Mouse (Mus musculus): ENCODE data around the gene Rab3il1.

The Rab3il1 gene

DNA sequence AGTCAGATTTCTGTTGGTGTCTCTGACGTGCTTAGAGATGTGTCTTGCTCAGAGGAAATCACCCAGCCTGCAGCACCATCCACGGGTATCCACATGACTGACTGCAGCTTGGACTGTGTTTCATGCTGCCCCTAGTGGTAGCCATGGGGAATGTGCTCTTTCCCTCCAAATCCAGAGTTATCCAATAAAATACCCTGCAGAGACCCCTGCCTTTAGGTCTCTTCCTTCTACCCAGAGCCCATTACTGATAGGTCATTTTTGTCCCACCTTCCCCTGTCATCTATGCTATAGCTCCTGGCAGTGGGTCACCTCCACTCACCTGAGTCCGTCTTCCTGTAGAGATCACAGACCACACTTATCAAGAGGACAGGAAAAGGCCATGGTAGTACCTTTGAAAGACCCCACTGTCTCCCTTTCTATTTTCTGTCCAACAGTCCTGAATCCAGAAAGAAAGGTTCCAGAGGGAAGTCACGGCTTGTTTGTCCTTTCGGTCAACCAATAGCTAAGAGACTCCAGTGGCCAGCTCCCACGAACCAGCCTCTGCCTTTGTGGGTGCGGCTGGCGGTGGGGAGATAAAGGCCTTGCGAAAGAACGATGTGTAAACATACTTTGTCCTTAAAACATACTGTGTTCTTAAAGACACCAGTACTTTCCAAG, 58.6 kb downstream of the Rab3il1 start:
- DNase-seq (ENCODE audit: low read depth in 2 of 2, low spot score in 2 of 2) = no peak

DNA sequence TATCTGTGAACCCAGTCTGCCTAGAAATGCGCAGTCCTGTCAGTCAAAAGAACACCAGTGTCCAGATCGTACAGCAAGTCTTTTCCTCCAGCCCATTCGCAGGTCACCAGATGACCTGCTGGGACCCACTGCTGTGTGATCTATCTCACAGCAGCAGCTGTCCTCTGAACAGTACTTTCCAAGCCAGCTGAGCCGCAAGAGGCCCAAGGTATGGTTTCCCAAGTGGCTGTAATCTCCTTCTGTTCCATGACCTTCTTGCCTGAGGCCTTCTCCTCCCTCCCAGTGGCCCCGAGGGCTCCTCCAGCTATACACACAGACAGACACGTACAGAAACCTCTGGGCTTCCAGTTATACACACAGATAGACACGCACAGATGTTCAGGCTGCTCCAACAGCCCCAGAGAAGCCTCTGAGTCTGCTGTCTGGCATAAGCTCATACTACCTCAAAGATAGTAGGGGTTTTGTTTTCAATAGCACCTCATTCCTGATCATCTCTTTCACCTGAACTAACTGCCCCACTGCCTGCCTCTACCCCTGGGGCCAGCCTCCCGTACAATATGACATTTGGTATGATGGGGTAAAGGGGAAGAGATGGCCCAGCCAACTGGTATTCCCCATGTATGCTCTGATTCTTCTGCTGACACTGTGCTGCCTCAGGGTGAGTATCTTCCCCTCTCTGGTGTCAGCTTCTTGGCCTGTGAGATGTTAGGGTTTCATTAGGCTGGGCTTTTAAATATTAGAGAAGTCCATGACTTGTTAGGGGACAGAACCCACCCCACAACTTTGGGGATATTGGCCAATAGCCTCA, 59.5 kb downstream of the Rab3il1 start:
- no peak for DNase-seq (ENCODE audit: low read depth in 2 of 2, low spot score in 2 of 2)

DNA sequence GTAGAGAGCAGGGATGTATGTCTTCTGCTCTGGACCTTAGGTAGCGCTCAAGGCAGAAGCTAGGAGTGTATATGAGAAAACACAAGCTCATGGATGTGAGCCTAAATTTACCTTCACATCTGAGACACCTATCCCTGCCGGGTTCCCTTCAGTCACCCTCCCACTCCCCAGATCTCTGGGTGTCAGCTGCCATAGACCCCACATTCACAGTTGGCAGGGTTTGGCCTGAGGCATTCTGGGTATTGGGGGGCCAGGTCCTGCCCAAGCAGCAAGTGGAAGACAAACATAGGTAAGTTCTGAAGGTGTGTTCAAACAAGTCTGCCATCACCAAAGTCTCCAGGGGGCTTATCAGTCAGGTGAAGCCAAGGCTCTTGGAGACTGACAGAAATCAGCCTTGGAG, 60.2 kb downstream of the Rab3il1 start:
- DNase-seq (ENCODE audit: low read depth in 2 of 2, low spot score in 2 of 2) = no peak

DNA sequence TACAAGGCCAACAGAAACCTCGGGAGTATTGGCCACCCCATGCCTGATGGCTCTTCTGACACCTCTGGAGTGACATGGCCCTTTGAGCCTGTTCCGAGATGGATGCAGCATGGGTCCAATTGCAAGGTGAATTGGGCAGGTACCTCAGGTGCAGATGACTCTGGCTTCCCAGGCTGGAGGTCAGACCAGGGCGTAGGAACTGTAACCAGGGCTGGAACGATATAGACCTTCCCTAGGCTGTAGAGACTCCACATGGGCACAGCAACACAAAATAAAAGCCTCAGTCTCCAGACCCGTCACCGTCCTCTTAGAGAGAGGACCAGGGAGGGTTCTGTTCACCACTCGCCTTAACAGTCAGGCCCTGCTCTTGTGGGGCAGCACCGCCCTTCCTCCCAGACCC, 60.8 kb downstream of the Rab3il1 start:
- no peak for DNase-seq (ENCODE audit: low read depth in 2 of 2, low spot score in 2 of 2)

DNA sequence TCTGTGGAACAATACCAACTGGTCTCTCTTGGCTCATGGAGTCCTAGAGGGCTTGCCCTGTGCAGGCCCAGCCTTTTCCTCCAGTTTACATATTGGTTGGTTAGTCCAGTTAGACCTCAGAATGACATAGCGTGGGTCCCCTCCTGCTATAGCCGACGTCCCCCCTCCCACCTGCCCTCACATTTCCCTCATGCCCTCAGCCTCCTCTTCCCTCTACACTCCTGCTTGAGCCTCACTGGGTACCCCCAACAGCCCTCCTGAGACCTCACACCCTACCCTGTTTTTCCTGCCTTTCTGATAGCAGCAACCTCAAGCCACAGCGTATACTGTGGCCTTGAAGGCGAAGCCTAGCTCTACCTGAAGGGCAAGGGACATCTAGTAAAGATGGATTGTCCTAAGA, 61.4 kb downstream of the Rab3il1 start:
- DNase-seq (ENCODE audit: low read depth in 2 of 2, low spot score in 2 of 2) = no peak

DNA sequence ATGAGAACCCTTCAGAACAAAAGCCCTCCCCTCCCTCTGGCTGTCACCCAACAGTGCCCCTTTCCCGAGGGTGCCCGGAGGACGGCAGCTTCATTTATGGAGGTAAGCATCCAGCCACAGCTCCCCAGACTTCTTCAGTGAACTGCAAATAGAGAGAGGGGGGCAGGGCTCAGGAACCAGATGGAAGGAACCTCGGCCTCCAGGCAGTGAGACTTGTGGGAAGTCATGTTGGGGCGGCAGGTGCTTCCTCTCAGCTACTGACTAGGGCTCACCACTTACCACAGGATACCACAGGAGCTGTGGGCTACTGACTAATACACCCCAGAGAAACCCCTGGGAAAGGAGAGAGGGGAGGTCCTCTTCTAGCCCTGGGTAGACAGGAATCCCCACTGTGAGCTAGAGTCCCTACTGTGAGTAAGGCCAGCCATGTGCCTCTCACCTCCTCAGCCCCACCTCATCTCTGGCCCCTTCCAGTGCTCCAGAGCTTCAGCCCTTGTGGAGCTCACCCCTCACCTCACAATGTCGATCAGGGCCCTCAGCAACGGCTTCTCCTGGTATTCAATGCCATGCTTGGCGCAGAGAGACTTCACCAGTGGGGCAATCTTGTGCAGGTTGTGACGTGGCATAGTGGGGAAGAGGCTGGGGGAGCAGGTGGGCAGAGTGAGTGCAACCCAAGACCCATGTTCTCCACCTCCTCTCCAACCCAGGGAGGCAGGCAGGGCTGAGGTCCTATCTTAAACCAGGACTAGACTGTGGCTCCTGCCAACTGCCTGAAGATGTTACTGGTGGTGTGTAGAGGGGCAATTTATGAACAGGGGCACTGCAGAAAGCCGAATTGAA, 62.9 kb downstream of the Rab3il1 start:
- DNase-seq (ENCODE audit: low read depth in 2 of 2, low spot score in 2 of 2) = no peak

DNA sequence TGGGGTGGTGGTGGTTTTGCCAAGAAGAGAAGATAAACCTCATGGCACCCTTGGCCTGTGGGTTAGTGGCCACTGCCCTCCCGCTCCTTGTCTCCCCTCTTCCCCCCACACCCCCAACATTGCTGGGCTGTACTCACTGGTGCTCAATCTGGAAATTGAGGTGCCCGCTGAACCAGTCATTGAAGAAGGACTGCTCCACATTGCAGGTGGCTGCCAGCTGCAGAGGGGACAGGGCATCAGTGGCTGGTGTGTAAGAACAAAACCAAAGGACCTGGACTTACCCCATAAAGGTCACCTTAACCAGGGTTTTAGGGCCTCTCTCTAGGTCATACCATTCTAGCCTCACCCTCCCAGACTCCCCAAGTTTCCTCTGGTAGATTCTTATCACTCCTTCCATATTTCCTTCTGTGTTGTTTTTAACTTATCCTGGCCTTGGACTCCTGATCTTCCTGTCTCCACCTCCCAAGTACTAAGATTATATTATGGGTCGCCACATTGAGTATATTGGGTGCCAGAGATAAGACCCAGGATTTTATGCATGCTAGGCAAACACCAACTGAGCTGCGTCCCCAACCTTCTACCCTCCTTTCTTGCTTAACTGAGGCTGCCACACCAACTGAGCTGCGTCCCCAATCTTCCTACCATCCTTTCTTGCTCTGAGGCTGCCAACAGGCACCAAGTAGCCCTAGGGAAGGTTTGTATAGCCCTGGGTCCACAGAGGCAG, 64.2 kb downstream of the Rab3il1 start:
- DNase-seq (ENCODE audit: low read depth in 2 of 2, low spot score in 2 of 2) = no peak

DNA sequence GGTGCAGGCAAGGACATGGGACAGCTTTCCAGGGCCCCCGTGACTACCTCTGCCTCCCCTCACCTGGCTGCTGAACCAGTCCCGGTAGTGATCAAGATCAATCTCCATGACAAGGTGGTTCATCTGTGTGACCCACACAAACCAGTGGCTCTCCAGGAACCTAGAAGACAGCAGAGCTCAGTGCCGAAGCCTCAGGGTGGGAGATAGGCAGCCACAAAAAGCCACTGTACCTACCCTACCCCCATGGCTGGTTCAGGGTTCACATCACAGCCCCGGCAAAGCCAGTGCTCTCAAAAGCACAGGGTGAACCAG, 64.7 kb downstream of the Rab3il1 start:
- DNase-seq (ENCODE audit: low read depth in 2 of 2, low spot score in 2 of 2) = no peak

DNA sequence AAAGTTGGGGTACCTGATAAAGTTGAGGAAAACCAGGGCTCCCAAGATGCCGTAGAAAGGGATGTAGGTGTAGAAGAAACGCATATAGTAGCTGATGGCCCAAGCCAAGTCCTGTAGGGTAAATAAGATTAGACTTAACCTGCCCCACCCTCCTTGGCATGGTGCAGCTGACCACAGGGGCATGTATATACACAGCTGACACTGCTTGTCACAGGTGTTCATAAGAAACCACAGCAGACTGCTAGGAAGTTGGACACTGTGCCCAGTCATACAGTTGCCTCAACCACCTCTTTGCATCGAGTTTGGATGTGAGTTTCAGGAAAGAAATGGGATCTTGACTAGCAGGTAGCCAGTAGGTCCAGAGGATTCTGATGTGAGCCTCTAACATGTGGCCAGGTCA, 65.0 kb downstream of the Rab3il1 start:
- no peak for DNase-seq (ENCODE audit: low read depth in 2 of 2, low spot score in 2 of 2)

DNA sequence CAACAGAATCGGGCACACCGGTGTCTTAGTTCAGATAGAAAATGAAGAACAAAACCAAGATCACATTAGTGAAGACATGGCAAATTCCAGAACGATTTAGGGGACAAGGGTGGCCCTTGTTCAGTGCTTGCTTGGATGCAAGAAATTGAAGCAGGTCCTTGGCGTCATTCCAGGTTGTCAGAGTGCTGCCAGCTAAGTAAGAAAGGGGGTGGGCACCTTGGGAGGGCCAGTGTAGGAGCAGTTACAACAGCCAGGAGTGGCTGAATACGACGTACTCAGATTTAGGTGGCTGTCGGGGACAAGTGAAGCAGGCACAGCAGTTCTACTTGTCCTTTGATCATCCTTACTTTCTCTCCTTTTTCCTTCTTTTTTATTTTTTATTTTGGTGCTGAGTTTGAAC, 66.2 kb downstream of the Rab3il1 start:
- DNase-seq (ENCODE audit: low read depth in 2 of 2, low spot score in 2 of 2) = no peak

DNA sequence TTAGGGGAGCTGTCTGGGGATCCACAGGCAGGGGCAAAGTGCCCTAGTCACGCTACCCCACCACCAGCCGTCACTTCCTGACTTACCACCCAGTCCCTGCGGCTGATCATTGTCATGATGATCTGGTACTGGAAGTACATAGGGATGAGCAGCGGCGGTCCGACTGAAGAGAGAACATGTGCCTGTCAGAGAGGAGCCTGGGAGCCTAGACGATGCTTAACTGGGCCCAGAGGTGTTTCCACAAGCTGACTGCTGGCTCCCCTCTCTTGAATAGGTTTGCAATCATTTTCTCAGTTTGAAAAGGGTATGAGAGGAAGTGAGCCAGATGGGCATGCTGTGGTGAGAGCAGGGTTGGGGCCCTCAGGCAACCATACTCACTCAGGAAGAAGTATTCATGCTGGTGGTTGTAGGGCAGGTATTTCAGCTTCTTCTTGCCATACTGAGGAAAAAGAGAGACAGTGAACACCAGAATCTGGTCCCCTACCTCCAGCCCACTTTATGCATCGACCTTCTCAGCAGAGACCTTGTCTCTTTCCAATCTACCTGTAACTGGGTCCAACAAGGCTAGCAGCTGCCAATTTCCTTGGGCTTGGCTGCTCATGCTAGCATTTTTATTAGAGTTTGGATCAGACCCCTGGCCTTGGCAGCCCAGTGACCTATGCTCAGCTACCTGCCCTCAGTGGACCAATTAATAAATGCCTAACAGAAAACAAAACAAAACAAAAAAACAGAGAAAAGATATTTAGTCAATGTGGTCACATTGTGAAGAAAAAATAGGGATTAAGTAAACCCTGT, 68.9 kb downstream of the Rab3il1 start:
- DNase-seq (ENCODE audit: low read depth in 2 of 2, low spot score in 2 of 2) = no peak

DNA sequence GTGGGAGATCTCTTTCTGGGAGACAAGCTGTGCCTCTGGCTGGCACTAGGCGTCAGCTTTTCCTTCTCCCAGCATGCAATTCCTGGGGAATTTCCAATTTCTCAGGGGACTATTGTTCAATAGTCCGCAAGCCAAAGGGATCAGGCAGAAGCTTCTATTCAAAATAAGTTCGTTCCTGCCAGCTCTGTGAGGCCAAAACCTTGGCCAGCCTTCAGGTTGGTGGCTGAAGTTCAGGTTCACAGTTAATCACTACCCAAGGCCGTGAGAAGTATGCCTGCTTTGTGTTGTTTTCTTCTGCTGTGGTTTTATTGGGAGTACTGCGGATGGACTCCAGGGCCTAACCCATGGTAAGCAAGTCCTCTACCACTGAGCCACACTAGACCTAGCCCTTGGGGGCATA, 69.7 kb downstream of the Rab3il1 start:
- no peak for DNase-seq (ENCODE audit: low read depth in 2 of 2, low spot score in 2 of 2)

DNA sequence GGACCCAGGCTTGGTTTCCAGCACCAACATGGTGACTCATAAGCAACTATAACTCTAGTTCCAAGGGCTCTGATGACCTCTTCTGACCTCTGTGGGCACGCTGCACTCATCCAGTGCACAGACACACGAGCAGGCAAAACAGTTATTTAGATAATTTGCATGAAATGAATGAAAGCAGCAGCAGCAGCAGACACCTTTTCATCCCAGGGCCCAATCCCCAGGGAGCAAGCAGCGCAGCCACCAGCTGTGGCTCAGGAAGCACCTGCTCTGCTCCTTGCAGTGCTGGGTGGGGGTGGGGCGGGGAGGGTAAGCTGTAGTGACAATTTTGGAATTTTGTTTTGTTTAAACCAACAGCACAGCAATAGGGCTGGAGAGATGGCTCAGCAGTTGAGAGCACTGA, 70.4 kb downstream of the Rab3il1 start:
- DNase-seq (ENCODE audit: low read depth in 2 of 2, low spot score in 2 of 2) = no peak

DNA sequence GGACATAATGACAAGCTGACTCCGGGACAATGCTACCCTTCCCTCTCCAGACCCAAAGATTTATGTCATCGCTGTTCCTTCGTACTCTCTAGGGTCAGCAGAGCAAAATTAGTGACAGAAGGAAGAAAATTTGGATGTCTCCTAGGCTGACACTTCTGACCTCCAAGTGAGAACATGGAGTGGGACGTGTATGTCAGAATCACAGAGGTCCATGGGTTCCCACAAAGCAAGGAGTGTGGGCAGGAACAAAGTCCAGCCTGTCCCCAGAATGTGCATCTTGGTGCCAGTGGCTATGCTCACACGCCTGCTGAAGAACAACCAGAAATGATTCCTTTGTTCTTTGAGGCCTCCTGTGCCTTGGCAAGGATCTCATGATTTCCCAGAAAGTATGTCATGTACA, 71.7 kb downstream of the Rab3il1 start:
- DNase-seq (ENCODE audit: low read depth in 2 of 2, low spot score in 2 of 2) = no peak

DNA sequence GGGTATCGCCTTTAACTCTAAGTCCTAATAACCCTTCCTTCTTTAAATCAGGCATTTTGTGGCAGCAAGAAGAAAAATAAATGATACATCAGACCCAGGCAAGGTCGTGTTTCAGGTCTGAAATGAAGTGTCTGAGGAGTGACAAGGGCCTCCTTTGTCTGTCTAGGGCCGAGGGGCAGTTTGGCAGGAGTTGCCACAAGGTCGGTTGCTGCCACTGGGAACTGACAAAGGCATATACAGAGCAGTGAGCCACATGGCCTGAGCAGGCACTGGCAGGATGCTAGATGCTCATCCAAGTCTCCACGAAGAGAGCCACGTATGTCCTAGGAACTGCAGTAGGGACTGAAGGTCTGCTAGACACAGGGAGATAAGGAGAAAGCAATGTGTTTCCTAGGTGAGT, 76.9 kb downstream of the Rab3il1 start:
- DNase-seq (ENCODE audit: low read depth in 2 of 2, low spot score in 2 of 2) = no peak

DNA sequence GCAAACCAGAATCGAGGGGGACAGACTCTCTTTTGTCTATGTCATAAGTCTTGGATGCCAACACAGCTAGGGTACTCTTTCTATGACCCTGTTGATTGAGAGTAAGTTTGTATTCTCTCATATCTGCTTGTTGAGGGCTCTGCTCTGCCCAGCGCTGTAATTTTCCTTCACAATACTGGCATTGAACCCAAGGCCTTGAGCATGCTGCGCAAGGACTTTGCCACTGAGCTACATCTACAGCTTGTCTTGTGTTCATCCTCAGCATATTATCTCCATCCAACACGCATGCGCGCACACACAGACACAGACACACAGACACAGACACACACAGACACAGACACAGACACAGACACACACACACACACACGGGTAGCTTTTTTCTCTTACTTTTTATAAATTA, 78.9 kb downstream of the Rab3il1 start:
- no peak for DNase-seq (ENCODE audit: low read depth in 2 of 2, low spot score in 2 of 2)

DNA sequence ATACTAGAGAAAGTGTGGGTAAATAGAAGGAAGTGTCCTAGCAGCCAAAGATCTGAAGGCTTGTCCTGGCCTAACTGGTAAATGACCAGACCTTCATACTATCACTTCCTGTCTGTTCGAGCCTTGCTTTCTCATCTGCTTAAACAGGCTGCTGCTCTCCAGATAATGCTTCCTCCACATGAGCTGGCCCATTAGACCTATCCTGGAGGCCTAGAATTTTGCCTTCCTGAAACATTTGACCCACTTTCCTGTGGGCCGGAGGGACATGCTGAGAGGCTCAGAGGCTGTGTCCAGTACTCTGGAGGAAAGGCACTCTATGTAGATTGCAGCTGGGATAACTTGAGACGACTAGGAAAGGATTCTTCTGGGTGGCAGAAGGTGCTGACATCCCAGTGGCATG, 80.6 kb downstream of the Rab3il1 start:
- DNase-seq (ENCODE audit: low read depth in 2 of 2, low spot score in 2 of 2) = no peak

DNA sequence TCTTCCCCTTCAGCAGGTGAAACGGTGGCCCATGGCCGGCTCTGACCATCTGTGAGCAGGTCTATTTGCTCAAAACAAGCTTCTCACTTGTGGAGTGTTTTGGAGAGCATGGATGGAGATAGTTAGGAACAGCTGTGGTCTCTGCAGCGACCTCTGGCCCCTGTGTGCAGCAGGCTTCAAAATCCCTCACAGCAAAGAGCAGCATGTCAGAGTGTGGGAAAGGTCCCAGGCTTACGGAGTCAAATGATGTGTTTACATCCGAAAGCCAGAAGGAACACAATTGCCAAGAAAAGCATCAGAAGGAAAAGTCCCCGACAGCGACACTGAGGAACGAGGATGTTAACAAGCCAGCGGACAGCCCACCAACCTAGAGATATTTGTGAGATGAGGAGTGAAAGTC, 84.0 kb downstream of the Rab3il1 start:
- no peak for DNase-seq (ENCODE audit: low read depth in 2 of 2, low spot score in 2 of 2)

DNA sequence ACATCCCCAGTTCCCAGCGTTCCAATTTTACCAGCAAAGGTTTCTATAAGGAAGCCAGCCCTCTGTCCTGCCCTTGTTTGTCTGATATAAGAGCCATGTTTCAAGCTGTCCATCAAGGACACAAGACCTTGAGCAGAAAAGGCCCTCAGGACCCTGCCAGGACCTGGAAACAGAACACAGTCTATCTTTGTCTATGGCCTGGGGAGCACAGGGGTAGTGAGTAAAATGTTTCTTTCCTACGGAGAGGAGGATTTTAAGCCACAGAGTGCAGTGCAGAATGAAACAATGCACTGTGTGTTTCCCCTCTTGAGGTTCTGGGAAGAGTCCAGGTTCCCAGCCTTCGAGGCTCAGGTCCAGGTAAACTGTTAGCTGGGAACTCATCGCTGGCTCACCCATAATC, 85.5 kb downstream of the Rab3il1 start:
- DNase-seq (ENCODE audit: low read depth in 2 of 2, low spot score in 2 of 2) = no peak
